In the genomic region with DNA sequence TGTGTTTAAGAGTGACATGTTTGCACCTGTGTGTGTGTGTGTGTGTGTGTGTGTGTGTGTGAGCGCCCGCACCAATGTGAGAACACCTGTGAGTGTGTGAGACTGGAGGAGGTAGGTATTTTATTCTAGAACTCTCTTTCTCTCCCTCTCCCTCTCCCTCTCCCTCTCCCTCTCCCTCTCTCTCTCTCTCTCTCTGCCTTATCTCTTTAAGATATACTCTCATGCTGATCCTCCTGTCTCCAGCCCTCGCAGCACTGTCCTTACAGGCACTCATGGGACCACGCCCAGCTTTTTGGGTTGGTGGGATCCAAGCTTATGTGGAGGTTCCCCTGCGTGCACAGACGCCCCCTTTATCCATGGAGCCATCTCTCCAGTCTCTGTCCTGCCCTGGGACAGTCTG, we compare ENCODE assay signal across 8 mouse cellular contexts. TPM values are rescaled to one million over a fixed set of nuclear protein-coding genes. Genes with fewer than 3 reads are reported as not detected.
A peak's percentile ranks its signal among the peaks of the same experiment; 100 is the strongest.
DNase-seq lines count a peak whose midpoint lies in the region; ATAC-seq and TF ChIP-seq lines count a peak whose summit lies in the region.

No protein-coding gene starts in this region.

- peak overlapping the region; percentile 88 for H3K27ac ChIP-seq in lung, postnatal 0 days (ENCODE audit: low read length)
- H3K27ac ChIP-seq in intestine, embryonic 15.5 days, result no peak overlapping the region
- H3K27ac ChIP-seq in neural tube, embryonic 13.5 days (replicated peaks), result no peak overlapping the region

- TF ChIP-seq CTCF in lung, postnatal 0 days (IDR thresholded peaks at IDR 0.05), result no peak

- peaks cover 10% of the 10 kb centered on the region for H3K4me1 ChIP-seq in lung, postnatal 0 days (ENCODE audit: insufficient read depth, low read depth, low read length)
- peaks cover 14% of the 10 kb centered on the region; the same call in 1 of the 2 replicates for H3K4me1 ChIP-seq in intestine, embryonic 15.5 days (replicated peaks)
- H3K4me1 ChIP-seq in neural tube, embryonic 13.5 days (replicated peaks), result peaks cover 27% of the 10 kb centered on the region

- H3K4me3 ChIP-seq in lung, postnatal 0 days (ENCODE audit: low read depth, low read length), result peak overlapping the region; percentile 29
- H3K4me3 ChIP-seq in intestine, embryonic 15.5 days (replicated peaks), result no peak overlapping the region
- peak overlapping the region; percentile 24; the same call in 1 of the 2 replicates for H3K4me3 ChIP-seq in neural tube, embryonic 13.5 days

- TF ChIP-seq EP300 in lung, postnatal 0 days (IDR thresholded peaks at IDR 0.05), result no peak

- no peaks in the 10 kb centered on the region for H3K9me3 ChIP-seq in lung, postnatal 0 days (ENCODE audit: low read length)
- no peaks in the 10 kb centered on the region for H3K9me3 ChIP-seq in intestine, embryonic 15.5 days
- no peaks in the 10 kb centered on the region for H3K9me3 ChIP-seq in neural tube, embryonic 13.5 days

- H3K9ac ChIP-seq in lung, postnatal 0 days (replicated peaks; ENCODE audit: low read depth), result peak overlapping the region; percentile 42
- no peak overlapping the region for H3K9ac ChIP-seq in intestine, embryonic 15.5 days
- no peak overlapping the region for H3K9ac ChIP-seq in neural tube, embryonic 13.5 days

- peak overlapping the region; percentile 54 for H3K4me2 ChIP-seq in lung, postnatal 0 days (replicated peaks; ENCODE audit: low read depth, low read length)
- peak overlapping the region; percentile 55 for H3K4me2 ChIP-seq in intestine, embryonic 15.5 days (replicated peaks)
- peak overlapping the region; percentile 49 for H3K4me2 ChIP-seq in neural tube, embryonic 13.5 days

- H3K27me3 ChIP-seq in lung, postnatal 0 days (replicated peaks; ENCODE audit: insufficient read depth, low read length), result no peaks in the 10 kb centered on the region
- H3K27me3 ChIP-seq in intestine, embryonic 15.5 days (replicated peaks), result no peaks in the 10 kb centered on the region
- peaks cover 50% of the 10 kb centered on the region for H3K27me3 ChIP-seq in neural tube, embryonic 13.5 days

- H3K36me3 ChIP-seq in lung, postnatal 0 days (ENCODE audit: insufficient read depth, low read length), result no peaks in the 10 kb centered on the region
- H3K36me3 ChIP-seq in intestine, embryonic 15.5 days, result no peaks in the 10 kb centered on the region
- H3K36me3 ChIP-seq in neural tube, embryonic 13.5 days, result no peaks in the 10 kb centered on the region

- no peak for ATAC-seq in lung, postnatal 0 days
- ATAC-seq in intestine, embryonic 15.5 days, result no peak
- no peak for ATAC-seq in neural tube, embryonic 13.5 days (ENCODE audit: low read depth)

- peak; percentile 79 for DNase-seq in heart, adult 11 months
- DNase-seq in heart, postnatal 10 days, result no peak
- DNase-seq in lung, postnatal 0 days (ENCODE audit: low spot score), result no peak
- no peak for DNase-seq in lung, postnatal 10 days
- no peak for DNase-seq in urinary bladder, adult 2 months (ENCODE audit: low spot score)
- no peak for DNase-seq in left cerebral cortex, adult 11 months (ENCODE audit: low spot score)

- 42% methylated on average over 6 of the region's 6 CpGs for WGBS in lung, postnatal 0 days
- 50% methylated on average over 6 of the region's 6 CpGs for WGBS in intestine, embryonic 15.5 days
- 81% methylated on average over 6 of the region's 6 CpGs for WGBS in neural tube, embryonic 13.5 days

- intact Hi-C loops in heart, postnatal 10 days (cut with DNase I), result loop anchor here (5.0 kb wide), 1 partner anchor 213 kb away; no protein-coding TSS in a partner anchor

RNA-seq across cellular contexts. Expression of a gene that starts 15.0 kb away (rescaled TPM):
- total RNA-seq in heart, postnatal 10 days (2021), result 10 to 100 TPM; 41.9 to 48.3 TPM
- polyA plus RNA-seq in lung, postnatal 0 days (2015; fragmentation: Nextera tagmentation; extraction: Ambion mirVana), result 23.3 and 24.7 TPM in 2 replicates
- polyA plus RNA-seq in intestine, embryonic 15.5 days (2015; fragmentation: Nextera tagmentation; extraction: Ambion mirVana), result 13.4 and 14.2 TPM in 2 replicates
- polyA plus RNA-seq in neural tube, embryonic 13.5 days (2015; fragmentation: Nextera tagmentation; extraction: Ambion mirVana), result 4.4 TPM in 2 replicates
- polyA plus RNA-seq in urinary bladder, adult 2 months (2012; rRNA removed), result 34.7 and 38.2 TPM in 2 replicates
